Mouse (Mus musculus): ENCODE results near the gene Tnfrsf1a. TPM values are rescaled to one million over a fixed set of nuclear protein-coding genes. Genes with fewer than 3 reads are reported as not detected.
"Not testable (repeated sequence)": the region's sequence is repeated elsewhere in the genome, so short reads cannot be mapped to it uniquely, and the experiment has no call there.

Tnfrsf1a gene
- 10 to 100 TPM; 11.5 to 12.7 TPM for total RNA-seq (2021)

DNA sequence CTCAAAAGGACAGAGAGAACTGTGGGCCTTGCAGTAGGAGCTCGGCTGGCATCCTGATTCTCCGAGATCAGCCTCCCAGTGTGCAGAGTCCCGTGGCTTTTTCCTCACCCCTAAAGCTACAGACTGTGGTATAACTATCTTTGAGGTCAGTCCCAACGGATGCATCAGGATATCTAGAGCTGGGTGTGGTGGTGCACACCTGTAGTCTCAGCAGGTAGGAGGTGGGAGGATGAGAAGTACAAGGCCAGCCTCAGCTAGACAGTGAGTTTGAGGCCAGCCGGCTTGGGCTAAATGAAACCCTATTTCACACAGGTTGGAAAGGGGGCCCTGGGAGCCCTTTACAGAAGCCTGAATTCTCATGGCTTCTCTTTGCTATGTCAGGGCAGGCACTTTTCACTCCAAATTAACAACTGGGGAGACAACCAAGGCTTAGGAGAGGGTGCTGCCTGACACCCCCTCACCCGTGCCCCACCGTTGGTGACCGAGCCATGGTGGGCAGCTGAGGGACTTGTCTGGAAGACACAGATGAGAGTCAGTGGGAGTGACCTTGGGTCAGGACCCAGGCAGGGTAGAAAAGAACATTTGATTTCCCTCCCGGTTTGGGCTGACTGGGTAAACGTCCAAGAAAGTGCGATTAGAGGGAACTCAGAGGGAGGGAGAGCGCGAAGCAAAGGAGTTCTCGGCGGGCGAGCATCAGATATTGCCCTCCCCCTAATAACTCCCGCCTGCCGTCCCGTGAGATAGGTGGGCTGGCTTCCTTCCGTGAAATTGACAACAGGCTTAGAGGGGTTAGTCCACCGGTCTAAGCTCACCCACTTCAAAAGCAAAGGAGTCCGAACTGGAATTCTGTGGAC is at the start of gene Tnfrsf1a:
Tnfrsf1a (plus strand) TSS at position 642 of the 854 bp plus-strand sequence.
- intact Hi-C loops (cut with DNase I): no loop called here
- DNase-seq (ENCODE audit: low spot score in 2 of 2): no peak

DNA sequence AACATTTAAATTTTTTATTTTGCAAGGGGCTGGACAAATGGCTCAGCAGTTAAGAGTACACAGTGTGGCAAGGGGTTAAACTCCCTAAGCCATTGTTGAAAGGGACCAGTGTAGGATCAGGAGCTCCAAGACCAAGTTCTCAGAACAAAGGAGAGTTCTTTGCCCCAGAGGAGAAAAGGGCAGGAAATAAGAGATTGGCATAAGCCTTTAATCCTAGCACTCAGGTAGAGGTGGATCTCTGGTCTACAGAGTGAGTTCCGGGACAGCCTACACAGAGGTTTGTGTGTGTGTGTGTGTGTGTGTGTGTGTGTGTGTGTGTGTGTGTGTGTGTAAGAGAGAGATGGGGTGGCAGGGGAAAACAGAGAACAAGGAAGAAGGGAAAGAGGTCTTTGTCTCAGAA is 48.2 kb upstream of the Tnfrsf1a start:
- no peak for DNase-seq (ENCODE audit: low spot score in 2 of 2)
- intact Hi-C loops (cut with DNase I): no loop called here

DNA sequence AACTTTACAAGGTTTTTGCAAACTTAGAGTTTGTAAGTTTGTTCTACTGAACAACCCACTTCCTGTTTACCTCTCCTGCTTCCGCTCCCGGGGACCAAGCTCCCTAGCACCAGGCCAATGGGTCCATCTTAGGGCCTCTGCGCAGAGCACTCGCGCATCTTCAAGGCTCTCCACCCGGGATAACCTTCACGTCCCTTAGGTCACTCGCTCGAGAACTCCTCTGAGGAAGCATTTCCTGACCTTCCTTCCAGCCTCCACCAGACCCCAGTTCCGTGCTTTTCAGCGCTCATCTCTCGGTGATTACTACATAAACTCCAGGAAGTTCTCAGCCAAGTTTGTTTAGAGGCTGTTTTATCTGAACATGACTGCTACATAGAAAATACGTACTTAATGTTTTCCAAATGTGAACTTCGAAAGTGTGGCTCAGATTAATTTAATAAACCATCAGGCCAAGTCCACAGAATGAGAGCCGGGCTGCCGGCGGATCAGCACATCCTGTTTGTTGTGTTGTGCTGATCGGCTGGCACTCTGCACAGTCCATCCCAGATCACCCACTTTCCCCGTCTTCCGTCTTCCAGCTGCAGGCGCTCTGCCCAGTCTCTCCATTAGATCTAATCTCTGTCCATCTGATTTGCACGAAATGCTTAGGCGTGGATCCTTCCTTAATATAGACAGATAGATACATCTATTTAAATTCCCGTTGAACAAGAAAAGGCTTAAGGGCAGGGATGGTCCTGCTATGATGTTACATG is 46.8 kb upstream of the Tnfrsf1a start:
- intact Hi-C loops (cut with DNase I): no loop called here
- no peak for DNase-seq (ENCODE audit: low spot score in 2 of 2)

DNA sequence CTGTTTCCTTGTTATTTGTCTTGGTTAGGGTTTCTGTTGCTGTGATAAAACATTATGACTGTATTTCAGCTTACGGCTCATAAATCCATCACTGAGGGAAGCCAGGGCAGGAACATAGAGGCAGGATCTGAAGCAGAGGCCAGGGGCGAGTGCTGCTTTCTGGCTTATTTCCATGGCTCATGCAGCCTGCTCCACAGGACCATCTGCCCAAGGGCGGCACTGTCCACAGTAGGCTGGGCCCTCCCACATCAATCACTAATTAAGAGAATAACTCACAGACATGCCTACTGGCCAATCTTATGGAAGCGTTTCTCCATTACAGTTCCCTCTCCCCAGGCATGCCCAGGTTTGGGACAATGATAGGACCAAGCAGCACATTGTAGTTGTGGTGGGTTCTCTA is 45.9 kb upstream of the Tnfrsf1a start:
- DNase-seq (ENCODE audit: low spot score in 2 of 2): no peak
- intact Hi-C loops (cut with DNase I): no loop called here

DNA sequence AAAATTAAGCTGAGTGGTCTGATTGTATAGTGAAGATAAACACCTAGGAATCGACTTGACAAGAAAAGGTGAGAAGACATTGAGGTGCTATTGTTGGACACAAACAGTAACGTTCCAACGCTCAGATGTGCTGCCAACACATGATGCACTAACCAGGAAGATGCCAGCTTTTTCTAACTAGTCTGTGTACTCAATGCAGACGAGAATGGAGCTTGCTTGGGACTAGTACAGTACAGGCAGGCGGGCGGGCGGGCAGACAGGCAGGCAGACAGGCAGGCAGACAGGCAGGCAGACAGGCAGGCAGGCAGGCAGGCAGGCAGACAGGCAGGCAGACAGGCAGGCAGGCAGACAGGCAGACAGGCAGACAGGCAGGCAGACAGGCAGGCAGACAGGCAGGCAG is 44.8 kb upstream of the Tnfrsf1a start:
- DNase-seq (ENCODE audit: low spot score in 2 of 2); intact Hi-C loops (cut with DNase I): not testable (repeated sequence)

DNA sequence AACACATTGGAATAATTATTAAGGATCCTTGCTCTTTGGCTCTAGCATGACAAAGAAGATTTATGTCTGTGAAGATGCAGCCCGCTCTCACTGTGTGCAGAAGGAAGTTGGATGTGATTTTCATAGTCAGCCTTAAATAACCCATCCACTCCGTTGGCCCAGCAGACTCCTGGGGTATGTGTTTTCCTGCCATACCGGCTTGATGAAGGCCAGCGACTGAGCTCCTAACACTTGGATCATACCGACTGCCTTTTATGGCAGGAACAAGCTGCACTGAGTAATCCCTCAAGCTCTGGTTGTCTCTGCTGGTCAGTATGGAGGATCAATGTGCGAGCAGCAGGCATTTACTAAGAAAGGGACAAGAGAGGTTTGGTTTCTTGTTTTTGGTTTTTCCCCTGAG is 43.7 kb upstream of the Tnfrsf1a start:
- intact Hi-C loops (cut with DNase I): no loop called here
- DNase-seq (ENCODE audit: low spot score in 2 of 2): no peak

DNA sequence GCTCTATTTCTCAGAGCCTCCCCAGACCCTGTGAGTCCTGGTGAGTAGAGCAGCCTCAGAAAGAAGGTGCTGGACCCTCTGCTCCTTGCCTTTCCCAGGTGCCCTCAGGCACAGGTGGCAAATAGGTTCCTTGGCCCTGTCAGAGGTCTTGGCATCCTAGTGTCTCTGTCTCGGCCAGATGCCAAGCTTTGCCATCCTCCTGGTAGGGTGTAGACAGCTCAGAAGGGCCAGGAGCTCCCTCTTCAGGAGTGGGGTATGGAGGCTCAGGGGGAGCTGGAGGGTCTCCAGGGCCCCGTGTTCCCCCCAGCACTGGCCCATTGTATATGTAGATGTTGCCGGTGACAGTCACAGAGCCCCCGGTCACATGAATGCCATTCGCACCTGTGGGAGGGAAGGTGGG is 42.1 kb upstream of the Tnfrsf1a start:
- DNase-seq (ENCODE audit: low spot score in 2 of 2): no peak
- intact Hi-C loops (cut with DNase I): no loop called here

DNA sequence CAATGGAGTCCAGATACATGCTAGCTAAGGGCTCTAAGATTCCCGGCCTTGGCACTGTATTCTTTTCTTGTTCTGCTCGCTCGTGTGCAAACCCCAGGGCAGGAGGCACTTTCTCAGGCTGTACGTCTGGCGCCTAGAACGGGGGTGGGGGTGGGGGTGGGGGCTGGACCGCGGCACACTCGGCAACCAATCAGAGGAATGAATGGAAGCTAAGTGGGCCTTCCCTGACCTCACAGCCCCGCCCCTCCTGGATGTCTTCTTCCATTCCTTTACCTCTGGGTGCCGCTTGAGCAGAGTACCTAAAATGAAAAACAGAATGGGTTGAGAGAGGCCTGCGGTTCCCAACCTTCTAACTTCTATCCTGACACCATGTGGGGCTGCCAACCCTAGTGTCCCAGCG is 40.2 kb upstream of the Tnfrsf1a start:
- DNase-seq (ENCODE audit: low spot score in 2 of 2): no peak
- intact Hi-C loops (cut with DNase I): no loop called here

DNA sequence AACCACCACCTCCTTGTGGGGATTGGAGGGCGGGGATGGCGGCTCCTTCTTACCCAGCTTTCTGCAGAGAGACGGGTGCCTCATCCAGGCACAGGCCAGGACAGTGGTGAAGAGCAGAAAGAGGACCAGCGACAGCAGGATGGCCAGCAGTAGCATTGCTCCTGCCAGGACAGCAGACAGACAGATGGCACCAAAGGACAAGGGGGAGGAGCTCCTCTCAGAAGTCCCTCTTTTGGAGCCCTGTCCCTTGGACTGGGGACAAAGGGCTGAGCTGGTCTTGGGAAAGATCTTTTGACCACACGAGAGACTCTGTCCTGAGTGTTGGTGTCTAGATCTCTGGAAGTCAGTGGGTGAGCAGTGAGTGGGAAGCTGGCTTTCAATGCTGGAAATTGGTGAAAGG is 39.8 kb upstream of the Tnfrsf1a start:
- DNase-seq (ENCODE audit: low spot score in 2 of 2): no peak
- intact Hi-C loops (cut with DNase I): no loop called here

DNA sequence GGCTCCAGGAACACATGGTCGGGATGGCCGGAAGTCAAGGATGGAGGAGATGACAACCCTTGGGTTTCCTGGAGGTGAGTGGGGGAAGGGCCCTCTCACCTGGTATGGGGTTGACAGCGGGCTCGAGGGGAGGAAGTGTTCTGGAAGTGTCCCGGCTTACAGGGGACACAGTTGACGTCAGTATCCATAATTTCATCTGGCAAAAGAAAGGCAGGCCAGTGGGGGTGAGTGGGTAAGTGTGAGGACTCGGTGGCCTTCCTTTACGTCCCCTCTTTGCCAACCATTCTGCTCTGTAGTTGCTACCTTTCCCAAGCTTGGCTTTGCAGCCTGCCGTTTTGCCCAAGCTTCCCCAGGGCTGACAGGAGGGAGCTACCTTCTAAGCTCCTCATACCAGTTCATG is 37.0 kb upstream of the Tnfrsf1a start:
- intact Hi-C loops (cut with DNase I): no loop called here

DNA sequence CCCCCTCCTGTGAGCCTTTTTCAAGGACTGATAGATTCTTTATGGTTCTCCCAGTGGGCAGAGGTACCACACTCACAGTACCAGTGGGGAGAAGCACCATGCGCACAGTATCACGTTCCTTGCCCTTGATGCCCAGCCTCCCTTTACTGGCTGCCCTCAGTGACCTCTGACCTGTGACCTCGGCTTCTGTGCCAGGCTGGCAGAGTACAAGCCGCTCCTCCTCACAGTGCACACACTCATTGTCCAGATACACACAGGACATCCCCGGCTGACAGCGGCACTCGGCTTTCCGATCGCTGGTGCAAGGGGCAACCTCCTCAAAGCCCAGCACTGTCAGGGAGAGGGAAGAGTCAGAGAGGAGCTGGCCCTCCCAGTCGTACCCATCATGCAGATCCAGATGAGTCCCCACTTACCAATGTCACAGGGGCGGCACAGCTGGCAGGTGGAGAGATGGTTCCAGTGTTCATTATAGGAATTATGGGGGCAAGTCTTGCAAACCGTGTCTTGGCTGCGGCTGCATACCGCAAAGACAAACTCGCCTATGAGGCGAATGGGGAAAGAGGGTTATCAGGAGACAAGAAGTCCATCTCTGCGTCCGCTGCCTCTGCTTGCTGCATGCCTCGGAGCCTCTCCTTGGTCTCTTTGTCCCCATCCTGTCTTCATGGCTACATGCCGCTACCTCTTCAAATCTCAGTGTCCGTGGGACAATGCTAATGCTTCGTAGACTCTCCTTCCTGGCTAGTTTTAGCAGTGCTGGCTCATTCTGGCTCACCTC is 36.4 kb upstream of the Tnfrsf1a start:
- DNase-seq (ENCODE audit: low spot score in 2 of 2): no peak

More for the DNA sequence above, 37.0 kb upstream of the Tnfrsf1a start:
- no peak for DNase-seq (ENCODE audit: low spot score in 2 of 2)

DNA sequence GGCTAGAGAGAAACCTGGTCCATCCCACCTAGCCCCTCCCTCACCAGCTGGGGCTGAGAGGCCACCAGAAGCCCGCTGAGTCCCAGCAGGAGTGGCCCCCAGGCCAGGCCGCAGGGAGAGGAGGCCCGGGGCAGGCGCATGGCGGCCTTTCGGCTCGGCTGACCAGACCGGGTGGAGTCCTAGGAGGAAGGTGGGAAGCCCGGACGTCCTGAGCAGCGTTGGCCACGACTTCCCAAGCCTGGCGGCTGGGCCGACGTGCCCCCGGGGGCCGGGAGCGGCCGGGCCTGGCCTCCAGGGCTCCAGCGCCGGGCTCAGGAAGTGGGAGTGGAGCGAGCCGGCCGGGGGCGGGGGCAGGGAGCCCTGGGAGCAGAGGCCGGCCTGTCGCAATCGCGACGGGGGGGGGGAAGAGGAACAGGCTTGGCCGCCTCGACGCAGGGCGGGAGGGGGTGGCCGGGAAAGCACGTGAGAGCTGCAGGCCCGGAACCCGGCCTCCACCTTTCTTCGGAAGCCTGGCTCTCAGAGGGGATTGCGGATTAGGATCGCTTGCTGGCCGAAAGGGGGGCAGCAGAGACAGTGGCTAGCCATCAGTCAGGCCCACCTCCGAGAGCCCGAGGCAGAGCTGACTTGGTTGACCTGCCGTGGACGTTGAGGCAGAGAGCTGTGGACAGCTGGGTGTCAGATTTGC is 35.5 kb upstream of the Tnfrsf1a start, which contains the start of gene Ltbr:
Ltbr (minus strand) TSS at position 340 of the 685 bp plus-strand sequence.
- DNase-seq (ENCODE audit: low spot score in 2 of 2): peak; percentile 22 to 24
- intact Hi-C loops (cut with DNase I): no loop called here

More for the DNA sequence above, 36.4 kb upstream of the Tnfrsf1a start:
- intact Hi-C loops (cut with DNase I): no loop called here

DNA sequence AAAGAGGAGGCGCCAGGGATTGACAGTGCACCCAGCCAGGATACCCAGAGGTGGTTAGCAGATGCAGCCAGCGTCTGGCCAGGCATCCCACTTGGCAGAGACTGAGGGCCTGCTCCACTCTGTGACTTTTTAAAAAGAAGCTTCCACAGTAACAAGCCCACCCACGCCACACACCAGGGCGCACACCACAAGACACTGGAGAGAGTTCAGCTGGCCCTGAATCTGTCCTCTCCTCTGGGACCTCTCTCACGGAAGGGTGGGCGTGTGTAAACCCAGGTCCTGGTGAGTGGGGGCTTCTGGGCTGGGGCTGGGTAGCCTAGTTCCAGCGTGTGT is 35.0 kb upstream of the Tnfrsf1a start:
- no peak for DNase-seq (ENCODE audit: low spot score in 2 of 2)
- intact Hi-C loops (cut with DNase I): no loop called here

DNA sequence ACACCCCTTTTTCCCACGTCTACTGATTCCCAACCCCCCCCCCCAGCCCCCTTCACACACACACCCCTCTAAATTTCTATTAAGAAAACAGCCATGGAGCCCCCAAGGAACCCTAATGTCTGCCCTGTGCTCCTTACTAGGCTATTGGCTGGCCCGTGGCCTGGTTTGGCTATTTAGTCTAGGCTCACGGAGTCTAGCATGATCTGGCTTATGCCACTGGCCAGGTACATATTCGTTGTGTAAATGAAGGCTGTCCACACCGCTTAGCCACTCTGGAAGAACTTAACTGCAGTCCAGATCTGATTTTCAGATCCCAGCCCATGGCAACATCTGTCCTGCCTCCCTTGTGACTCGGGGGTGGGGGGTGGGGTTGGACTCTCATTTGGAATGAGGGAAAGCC is 34.4 kb upstream of the Tnfrsf1a start:
- no peak for DNase-seq (ENCODE audit: low spot score in 2 of 2)
- intact Hi-C loops (cut with DNase I): no loop called here

DNA sequence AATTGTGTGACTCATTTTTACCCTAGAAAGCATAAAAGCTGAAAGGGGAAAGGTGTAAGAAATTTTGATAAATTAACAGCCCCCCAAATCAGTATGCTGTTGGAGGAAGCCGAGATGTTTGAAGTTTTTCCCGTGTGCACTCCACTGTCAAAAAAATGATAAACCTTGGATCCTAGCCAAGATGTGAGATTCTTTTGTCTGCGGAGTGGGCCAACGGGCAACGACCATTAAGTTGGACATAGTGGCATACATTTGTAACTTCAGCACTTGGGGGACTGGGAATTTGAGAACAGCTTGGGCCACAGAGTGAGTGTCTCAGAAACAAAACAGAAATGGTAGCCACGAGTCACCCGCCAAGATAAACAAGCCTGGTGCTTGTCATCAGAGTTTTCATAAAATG is 32.1 kb upstream of the Tnfrsf1a start:
- intact Hi-C loops (cut with DNase I): no loop called here
- DNase-seq (ENCODE audit: low spot score in 2 of 2): no peak

DNA sequence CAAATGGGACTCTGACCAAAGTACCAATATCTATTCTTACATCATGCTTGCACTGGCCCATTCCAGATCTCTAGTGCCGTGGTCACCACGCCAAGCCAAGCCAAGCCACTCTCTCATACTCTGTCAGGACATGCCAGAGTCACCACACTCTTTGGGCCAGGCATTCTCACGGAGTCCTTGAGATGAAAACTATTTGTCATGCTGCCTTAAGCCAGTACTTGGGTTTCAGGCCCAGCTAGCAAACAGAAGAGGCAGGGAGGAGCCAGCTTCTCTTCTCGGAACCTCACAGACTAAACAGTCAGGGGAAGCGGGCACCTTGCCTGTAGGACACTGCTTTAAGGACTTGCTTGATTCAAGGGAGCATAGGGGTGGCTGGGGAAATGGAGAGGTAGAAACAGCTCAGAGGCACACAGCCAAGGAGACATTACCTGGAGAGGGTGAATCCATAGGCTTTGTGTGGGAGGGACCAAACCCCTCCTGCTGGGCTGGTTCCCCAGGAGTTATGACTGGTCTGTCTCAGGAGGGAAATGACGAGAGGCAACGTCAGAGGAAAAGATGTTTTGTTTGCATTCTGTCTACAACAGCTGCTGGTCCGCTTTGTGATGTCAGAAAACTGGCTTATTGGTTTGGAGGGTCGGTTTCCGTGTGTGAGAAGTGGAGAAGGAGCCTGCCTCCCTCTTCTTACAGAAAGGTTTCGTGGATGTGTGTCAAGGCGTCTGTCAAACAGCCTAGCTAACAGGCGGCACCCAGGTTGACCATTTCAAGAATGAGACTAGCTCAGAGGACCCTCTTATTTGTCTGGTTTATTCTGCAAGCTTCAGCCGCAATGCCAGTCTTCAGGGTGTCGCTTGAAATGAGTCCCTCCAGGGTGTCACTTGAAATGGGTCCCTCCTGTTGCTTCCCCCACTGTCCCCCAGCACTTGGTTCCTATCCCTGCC is 29.9 kb upstream of the Tnfrsf1a start:
- no peak for DNase-seq (ENCODE audit: low spot score in 2 of 2)
- intact Hi-C loops (cut with DNase I): no loop called here

DNA sequence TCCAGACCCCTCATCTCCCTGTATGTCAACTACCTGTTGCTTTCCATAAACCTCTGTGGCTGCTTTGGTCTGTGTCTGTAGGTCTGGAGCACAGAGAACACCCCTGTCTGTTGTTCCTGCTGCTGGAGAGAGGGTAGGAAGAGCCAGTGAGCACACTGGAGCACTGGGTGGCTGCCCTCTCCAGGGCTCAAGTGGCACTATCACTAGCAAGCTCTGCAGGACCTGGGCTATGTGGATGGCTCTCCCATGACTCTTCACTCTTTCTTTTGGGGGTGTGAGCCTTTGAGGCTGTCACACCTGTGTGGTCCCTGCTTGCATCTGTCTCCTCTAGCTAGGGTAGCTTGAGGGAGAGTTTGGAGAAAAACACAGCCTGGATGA is 29.3 kb upstream of the Tnfrsf1a start:
- intact Hi-C loops (cut with DNase I): no loop called here
- no peak for DNase-seq (ENCODE audit: low spot score in 2 of 2)

DNA sequence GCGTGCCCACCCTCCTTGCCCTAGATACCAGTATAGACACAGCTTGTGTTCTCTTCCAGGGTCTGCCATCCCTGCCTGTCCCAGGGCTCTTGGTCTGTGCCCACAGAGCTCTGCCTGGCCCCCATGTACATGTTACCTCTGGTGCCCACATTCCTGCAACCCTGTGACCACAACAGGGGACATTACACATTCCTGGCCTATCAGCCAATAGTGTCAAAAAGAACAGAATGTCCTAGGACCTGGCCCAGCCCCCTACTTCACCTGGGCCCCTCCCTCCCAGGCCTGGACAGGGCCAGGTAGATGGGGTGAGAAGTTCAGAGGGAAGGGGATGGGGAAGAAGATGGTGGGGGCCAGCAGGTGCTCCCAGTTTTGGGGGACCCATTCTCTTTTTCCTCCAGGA is 28.8 kb upstream of the Tnfrsf1a start, which contains the start of gene Scnn1a:
Scnn1a (plus strand) TSS at position 337 of the 400 bp plus-strand sequence.
- intact Hi-C loops (cut with DNase I): no loop called here
- DNase-seq (ENCODE audit: low spot score in 2 of 2): no peak

Data from left cerebral cortex, postnatal 25 days (tissue).